Mouse (Mus musculus): ENCODE data around the gene Unc79. TPM values are rescaled to one million over a fixed set of nuclear protein-coding genes. Genes with fewer than 3 reads are reported as not detected.
A peak's percentile ranks its signal among the peaks of the same experiment; 100 is the strongest.

The Unc79 gene
- polyA plus RNA-seq (2014; fragmentation: Nextera tagmentation; extraction: Ambion mirVana): 2.5 and 3.4 TPM in 2 replicates

GRCm38 (mm10) chr12:102948778-102949394 is at the start of gene Unc79:
Gene Unc79, plus strand, starts transcription at chr12:102948859.
- WGBS: under 1% methylated on average over 47 of the region's 48 CpGs
- Histone ChIP-seq H3K36me3 (ENCODE audit: control insufficient read depth, insufficient read depth, low read length) (no peaks in the 10 kb centered on the region), H3K9me3 (ENCODE audit: control insufficient read depth, low read length) (no peaks in the 10 kb centered on the region), H3K27ac (ENCODE audit: low read depth, low read length) (peak within 1 kb of the TSS; percentile 92), H3K9ac (ENCODE audit: low read length) (peak within 1 kb of the TSS; percentile 69), H3K4me3 (ENCODE audit: low read depth, low read length) (peak within 1 kb of the TSS; percentile 42), H3K27me3 (ENCODE audit: control insufficient read depth, insufficient read depth, low read length) (peaks cover 5% of the 10 kb centered on the region; the same call in 1 of the 2 replicates), H3K4me2 (ENCODE audit: low read depth) (peak within 1 kb of the TSS; percentile 80), H3K4me1 (ENCODE audit: control insufficient read depth, insufficient read depth, low read length) (peaks cover 4% of the 10 kb centered on the region; the same call in 1 of the 2 replicates)
- peak; percentile 80 for ATAC-seq (ENCODE audit: insufficient read depth, low FRiP score, low TSS enrichment)
- DNase-seq (ENCODE audit: low spot score): peak; percentile 81

- no peaks in the 10 kb centered on the region for H3K27me3 ChIP-seq (ENCODE audit: control insufficient read depth, insufficient read depth, low read length)
- H3K9ac ChIP-seq (ENCODE audit: low read length): no peak within 1 kb of the TSS
- H3K27ac ChIP-seq (ENCODE audit: low read depth, low read length): no peak within 1 kb of the TSS
- no peaks in the 10 kb centered on the region for H3K9me3 ChIP-seq (ENCODE audit: control insufficient read depth, low read length)
- DNase-seq (ENCODE audit: low spot score) (no peak), ATAC-seq (ENCODE audit: insufficient read depth, low FRiP score, low TSS enrichment) (no peak)
- no peak within 1 kb of the TSS for H3K4me3 ChIP-seq (ENCODE audit: low read depth, low read length)
- H3K4me2 ChIP-seq (ENCODE audit: low read depth): no peak within 1 kb of the TSS
- WGBS: 90% methylated on average over 17 of the region's 17 CpGs
- H3K36me3 ChIP-seq (ENCODE audit: control insufficient read depth, insufficient read depth, low read length): no peaks in the 10 kb centered on the region
- no peaks in the 10 kb centered on the region for H3K4me1 ChIP-seq (ENCODE audit: control insufficient read depth, insufficient read depth, low read length)
Observed at GRCm38 (mm10) chr12:102899091-102899490, 49.6 kb upstream of the Unc79 start, which contains the start of gene Cox8c. Gene Cox8c, plus strand, starts transcription at chr12:102899316.

- no peak overlapping the region for H3K4me3 ChIP-seq (ENCODE audit: low read depth, low read length)
- H3K27me3 ChIP-seq (ENCODE audit: control insufficient read depth, insufficient read depth, low read length): no peaks in the 10 kb centered on the region
- DNase-seq (ENCODE audit: low spot score): no peak
- H3K36me3 ChIP-seq (ENCODE audit: control insufficient read depth, insufficient read depth, low read length): no peaks in the 10 kb centered on the region
- no peak overlapping the region for H3K9ac ChIP-seq (ENCODE audit: low read length)
- H3K4me2 ChIP-seq (ENCODE audit: low read depth): no peak overlapping the region
- H3K4me1 ChIP-seq (ENCODE audit: control insufficient read depth, insufficient read depth, low read length): no peaks in the 10 kb centered on the region
- no peak overlapping the region for H3K27ac ChIP-seq (ENCODE audit: low read depth, low read length)
- WGBS: 44% methylated on average over 3 of the region's 3 CpGs
- ATAC-seq (ENCODE audit: insufficient read depth, low FRiP score, low TSS enrichment): no peak
- no peaks in the 10 kb centered on the region for H3K9me3 ChIP-seq (ENCODE audit: control insufficient read depth, low read length)
Observed at GRCm38 (mm10) chr12:102908191-102908590, 40.5 kb upstream of the Unc79 start.

- ATAC-seq (ENCODE audit: insufficient read depth, low FRiP score, low TSS enrichment): no peak
- WGBS: 53% methylated on average over 2 of the region's 2 CpGs
- no peak for DNase-seq (ENCODE audit: low spot score)
Observed at GRCm38 (mm10) chr12:102916073-102916472, 32.6 kb upstream of the Unc79 start.

GRCm38 (mm10) chr12:102929764-102930163 is 18.9 kb upstream of the Unc79 start:
- H3K4me3 ChIP-seq (ENCODE audit: low read depth, low read length): no peak overlapping the region
- DNase-seq (ENCODE audit: low spot score) (no peak), ATAC-seq (ENCODE audit: insufficient read depth, low FRiP score, low TSS enrichment) (no peak)
- H3K4me2 ChIP-seq (ENCODE audit: low read depth): no peak overlapping the region
- H3K4me1 ChIP-seq (ENCODE audit: control insufficient read depth, insufficient read depth, low read length): no peaks in the 10 kb centered on the region
- 80% methylated on average over 4 of the region's 4 CpGs for WGBS
- H3K27me3 ChIP-seq (ENCODE audit: control insufficient read depth, insufficient read depth, low read length): no peaks in the 10 kb centered on the region
- H3K9me3 ChIP-seq (ENCODE audit: control insufficient read depth, low read length): no peaks in the 10 kb centered on the region
- H3K36me3 ChIP-seq (ENCODE audit: control insufficient read depth, insufficient read depth, low read length): no peaks in the 10 kb centered on the region
- no peak overlapping the region for H3K9ac ChIP-seq (ENCODE audit: low read length)
- H3K27ac ChIP-seq (ENCODE audit: low read depth, low read length): no peak overlapping the region

More at GRCm38 (mm10) chr12:102916073-102916472, 32.6 kb upstream of the Unc79 start:
- Histone ChIP-seq H3K27ac (ENCODE audit: low read depth, low read length) (no peak overlapping the region), H3K9ac (ENCODE audit: low read length) (no peak overlapping the region), H3K4me3 (ENCODE audit: low read depth, low read length) (no peak overlapping the region), H3K4me2 (ENCODE audit: low read depth) (no peak overlapping the region), H3K36me3 (ENCODE audit: control insufficient read depth, insufficient read depth, low read length) (no peaks in the 10 kb centered on the region), H3K27me3 (ENCODE audit: control insufficient read depth, insufficient read depth, low read length) (no peaks in the 10 kb centered on the region), H3K4me1 (ENCODE audit: control insufficient read depth, insufficient read depth, low read length) (no peaks in the 10 kb centered on the region), H3K9me3 (ENCODE audit: control insufficient read depth, low read length) (no peaks in the 10 kb centered on the region)

- no peak overlapping the region for H3K4me3 ChIP-seq (ENCODE audit: low read depth, low read length)
- no peak overlapping the region for H3K27ac ChIP-seq (ENCODE audit: low read depth, low read length)
- ATAC-seq (ENCODE audit: insufficient read depth, low FRiP score, low TSS enrichment): no peak
- H3K27me3 ChIP-seq (ENCODE audit: control insufficient read depth, insufficient read depth, low read length): no peaks in the 10 kb centered on the region
- 81% methylated on average over 1 of the region's 1 CpGs for WGBS
- H3K9ac ChIP-seq (ENCODE audit: low read length): no peak overlapping the region
- H3K9me3 ChIP-seq (ENCODE audit: control insufficient read depth, low read length): no peaks in the 10 kb centered on the region
- no peaks in the 10 kb centered on the region for H3K4me1 ChIP-seq (ENCODE audit: control insufficient read depth, insufficient read depth, low read length)
- no peak overlapping the region for H3K4me2 ChIP-seq (ENCODE audit: low read depth)
- DNase-seq (ENCODE audit: low spot score): no peak
- H3K36me3 ChIP-seq (ENCODE audit: control insufficient read depth, insufficient read depth, low read length): no peaks in the 10 kb centered on the region
Observed at GRCm38 (mm10) chr12:102930335-102930734, 18.3 kb upstream of the Unc79 start.

- no peak overlapping the region for H3K4me2 ChIP-seq (ENCODE audit: low read depth)
- H3K27me3 ChIP-seq (ENCODE audit: control insufficient read depth, insufficient read depth, low read length): no peaks in the 10 kb centered on the region
- no peak overlapping the region for H3K9ac ChIP-seq (ENCODE audit: low read length)
- ATAC-seq (ENCODE audit: insufficient read depth, low FRiP score, low TSS enrichment) (no peak), DNase-seq (ENCODE audit: low spot score) (no peak)
- no peaks in the 10 kb centered on the region for H3K9me3 ChIP-seq (ENCODE audit: control insufficient read depth, low read length)
- 89% methylated on average over 7 of the region's 7 CpGs for WGBS
- H3K4me3 ChIP-seq (ENCODE audit: low read depth, low read length): no peak overlapping the region
- H3K36me3 ChIP-seq (ENCODE audit: control insufficient read depth, insufficient read depth, low read length): no peaks in the 10 kb centered on the region
- no peak overlapping the region for H3K27ac ChIP-seq (ENCODE audit: low read depth, low read length)
- no peaks in the 10 kb centered on the region for H3K4me1 ChIP-seq (ENCODE audit: control insufficient read depth, insufficient read depth, low read length)
Observed at GRCm38 (mm10) chr12:102930789-102931188, 17.9 kb upstream of the Unc79 start.

GRCm38 (mm10) chr12:102935892-102936291 is 12.8 kb upstream of the Unc79 start:
- H3K9ac ChIP-seq (ENCODE audit: low read length): no peak overlapping the region
- DNase-seq (ENCODE audit: low spot score) (no peak), ATAC-seq (ENCODE audit: insufficient read depth, low FRiP score, low TSS enrichment) (no peak)
- H3K4me1 ChIP-seq (ENCODE audit: control insufficient read depth, insufficient read depth, low read length): no peaks in the 10 kb centered on the region
- no peak overlapping the region for H3K4me3 ChIP-seq (ENCODE audit: low read depth, low read length)
- H3K27ac ChIP-seq (ENCODE audit: low read depth, low read length): no peak overlapping the region
- 67% methylated on average over 1 of the region's 1 CpGs for WGBS
- 0 out of 2 replicates have a peak, but pooled peaks cover 1% of the 10 kb centered on the region for H3K9me3 ChIP-seq (ENCODE audit: control insufficient read depth, low read length)
- H3K27me3 ChIP-seq (ENCODE audit: control insufficient read depth, insufficient read depth, low read length): no peaks in the 10 kb centered on the region
- H3K36me3 ChIP-seq (ENCODE audit: control insufficient read depth, insufficient read depth, low read length): no peaks in the 10 kb centered on the region
- H3K4me2 ChIP-seq (ENCODE audit: low read depth): no peak overlapping the region

GRCm38 (mm10) chr12:102945571-102945970 is 3.1 kb upstream of the Unc79 start:
- Histone ChIP-seq H3K9ac (ENCODE audit: low read length) (no peak overlapping the region), H3K4me3 (ENCODE audit: low read depth, low read length) (no peak overlapping the region), H3K27me3 (ENCODE audit: control insufficient read depth, insufficient read depth, low read length) (peaks cover 5% of the 10 kb centered on the region; the same call in 1 of the 2 replicates), H3K27ac (ENCODE audit: low read depth, low read length) (no peak overlapping the region), H3K4me1 (ENCODE audit: control insufficient read depth, insufficient read depth, low read length) (peaks cover 4% of the 10 kb centered on the region; the same call in 1 of the 2 replicates), H3K4me2 (ENCODE audit: low read depth) (no peak overlapping the region), H3K36me3 (ENCODE audit: control insufficient read depth, insufficient read depth, low read length) (no peaks in the 10 kb centered on the region), H3K9me3 (ENCODE audit: control insufficient read depth, low read length) (0 out of 2 replicates have a peak, but pooled peaks cover 3% of the 10 kb centered on the region)
- DNase-seq (ENCODE audit: low spot score): no peak
- 97% methylated on average over 1 of the region's 1 CpGs for WGBS
- no peak for ATAC-seq (ENCODE audit: insufficient read depth, low FRiP score, low TSS enrichment)

Data from neural tube, embryonic 11.5 days (tissue).